Mouse (Mus musculus): ENCODE data around the gene Irf2bp1.

Gene Irf2bp1

GRCm38 (mm10) chr7:19031641-19032040 lies 27.8 kb downstream of the Irf2bp1 start:
- no peak for DNase-seq

GRCm38 (mm10) chr7:19044616-19045015 lies 40.8 kb downstream of the Irf2bp1 start:
- DNase-seq: no peak

- DNase-seq: peak; percentile 69
Measured at GRCm38 (mm10) chr7:19046286-19047069, 42.6 kb downstream of the Irf2bp1 start.

GRCm38 (mm10) chr7:19048006-19048527 lies 44.2 kb downstream of the Irf2bp1 start:
- no peak for DNase-seq

- DNase-seq: no peak
Measured at GRCm38 (mm10) chr7:19049252-19049651, 45.4 kb downstream of the Irf2bp1 start.

- DNase-seq: no peak
Measured at GRCm38 (mm10) chr7:19050172-19050571, 46.3 kb downstream of the Irf2bp1 start.

- DNase-seq: no peak
Measured at GRCm38 (mm10) chr7:19051161-19051560, 47.3 kb downstream of the Irf2bp1 start.

- DNase-seq: no peak
Measured at GRCm38 (mm10) chr7:19052345-19053135, 48.7 kb downstream of the Irf2bp1 start.

GRCm38 (mm10) chr7:19053136-19053532 lies 49.3 kb downstream of the Irf2bp1 start:
- no peak for DNase-seq

- DNase-seq: peak; percentile 38
Measured at GRCm38 (mm10) chr7:19054047-19054776, 50.4 kb downstream of the Irf2bp1 start, which contains the start of gene Rsph6a. Gene Rsph6a (plus strand): TSS chr7:19054690.

- DNase-seq: no peak
Measured at GRCm38 (mm10) chr7:19054777-19055076, 50.9 kb downstream of the Irf2bp1 start.

GRCm38 (mm10) chr7:19055108-19055507 lies 51.3 kb downstream of the Irf2bp1 start:
- DNase-seq: no peak

Data from cerebellum, adult 11 months (tissue).